Mouse (Mus musculus) retina, adult 2 months (tissue): ENCODE measurements around the gene Pcsk6.
"Not testable (repeated sequence)": the region's sequence is repeated elsewhere in the genome, so short reads cannot be mapped to it uniquely, and the experiment has no call there.

ENCODE experiments used
- DNase-seq: peaks from one replicate; pipeline ENCODE4 v3.0.0-alpha.2; 2012; ENCODE audit warnings: low read depth, low spot score

Pcsk6 gene

GRCm38 (mm10) chr7:65861591-65862472, at the start of gene Pcsk6:
Gene Pcsk6, plus strand, starts transcription at chr7:65861734.
- no peak for DNase-seq

DNA sequence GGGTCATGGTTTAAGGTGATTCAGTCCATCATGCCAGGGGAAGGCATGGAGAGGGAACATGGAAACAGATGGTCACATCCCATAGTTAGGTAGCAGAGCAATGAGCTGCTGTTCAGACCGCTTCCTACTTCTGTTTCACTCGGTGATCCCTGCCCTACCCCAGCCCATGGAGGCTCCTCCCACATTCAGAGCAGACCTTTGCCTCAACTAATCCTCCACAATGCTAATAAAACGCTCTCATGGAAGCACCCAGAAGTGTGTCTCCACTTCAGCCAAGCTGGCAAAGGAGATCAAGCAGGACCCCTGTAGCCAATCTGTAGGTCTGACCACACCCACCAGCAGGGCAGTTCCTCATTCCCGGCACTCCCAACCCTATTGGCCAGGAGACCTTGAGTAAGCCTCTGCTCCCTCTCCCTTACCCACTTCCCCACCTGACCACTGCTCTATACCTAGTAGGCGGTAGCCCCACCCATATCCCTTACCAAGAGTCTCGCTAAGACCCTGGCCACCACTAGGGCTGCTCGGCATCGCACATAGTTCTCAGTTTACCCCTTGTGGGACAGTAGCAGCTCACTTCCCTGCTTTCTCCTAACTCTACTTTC, 47.8 kb upstream of the Pcsk6 start:
- no peak for DNase-seq

GRCm38 (mm10) chr7:65817564-65817963, 44.0 kb upstream of the Pcsk6 start:
- DNase-seq: no peak

DNA sequence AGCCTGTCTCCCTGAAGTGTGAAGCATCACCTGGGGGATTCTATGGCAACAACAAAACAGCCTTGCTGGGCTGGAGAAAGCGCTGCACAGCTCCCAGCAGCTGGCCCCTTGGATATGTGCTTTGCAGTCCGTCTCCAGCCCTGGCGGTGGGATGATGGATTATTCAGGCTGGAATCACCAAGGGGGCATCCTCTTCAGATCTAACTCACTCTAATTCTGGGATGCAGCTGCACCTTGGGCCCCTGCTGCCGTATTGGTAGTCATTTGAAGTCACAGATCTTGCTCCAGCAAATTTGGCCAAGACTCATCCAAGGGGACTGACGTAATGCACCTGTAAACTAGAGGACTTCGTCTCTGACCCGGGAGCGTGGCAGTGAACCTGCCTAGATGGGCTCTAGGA, 41.1 kb upstream of the Pcsk6 start:
- no peak for DNase-seq

DNA sequence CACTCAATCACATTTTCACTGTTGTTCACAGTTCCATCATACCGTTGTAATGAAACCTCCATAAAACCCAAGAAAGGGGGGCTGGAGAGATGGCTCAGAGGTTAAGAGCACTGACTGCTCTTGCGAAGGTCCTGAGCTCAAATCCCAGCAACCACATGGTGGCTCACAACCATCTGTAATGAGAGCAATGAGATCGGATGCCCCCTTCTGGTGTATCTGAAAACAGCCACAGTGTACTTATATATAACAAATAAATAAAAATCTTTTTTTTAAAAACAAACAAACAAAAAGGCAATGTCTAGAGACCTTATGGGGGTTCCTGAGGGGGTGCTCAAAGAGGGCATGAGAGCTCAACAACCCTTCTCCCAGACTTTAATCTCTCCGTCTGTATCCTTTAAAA, 39.6 kb upstream of the Pcsk6 start:
- DNase-seq: not testable (repeated sequence)

DNA sequence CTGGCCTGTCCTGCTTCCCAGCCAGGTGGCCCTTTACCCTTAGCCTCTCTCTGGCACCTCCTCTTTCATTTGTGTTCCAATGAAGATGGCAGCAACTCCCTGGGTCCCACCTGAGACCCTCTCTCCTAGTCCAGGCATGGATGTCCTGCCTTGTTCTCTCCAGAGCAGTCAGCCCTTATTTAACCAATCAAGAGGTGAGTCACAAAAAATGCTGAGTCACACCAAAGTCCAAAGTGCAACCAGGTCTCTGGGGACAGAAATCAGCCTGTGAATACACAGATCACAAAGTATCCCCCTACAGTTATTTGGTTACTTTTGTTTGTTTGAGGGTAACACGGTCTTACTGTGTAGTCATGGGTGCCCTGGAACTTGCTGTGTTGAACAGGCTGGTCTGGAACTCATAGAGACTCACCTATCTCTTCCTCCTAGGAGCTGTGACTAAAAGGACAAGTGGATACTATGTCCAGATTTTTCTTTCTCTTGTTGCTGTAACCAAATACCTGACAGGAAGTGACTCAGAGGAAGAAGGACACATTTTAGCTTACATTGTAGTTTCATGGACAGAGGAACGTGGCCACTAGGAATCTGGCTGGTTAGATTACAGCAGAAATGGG, 38.9 kb upstream of the Pcsk6 start:
- no peak for DNase-seq

DNA sequence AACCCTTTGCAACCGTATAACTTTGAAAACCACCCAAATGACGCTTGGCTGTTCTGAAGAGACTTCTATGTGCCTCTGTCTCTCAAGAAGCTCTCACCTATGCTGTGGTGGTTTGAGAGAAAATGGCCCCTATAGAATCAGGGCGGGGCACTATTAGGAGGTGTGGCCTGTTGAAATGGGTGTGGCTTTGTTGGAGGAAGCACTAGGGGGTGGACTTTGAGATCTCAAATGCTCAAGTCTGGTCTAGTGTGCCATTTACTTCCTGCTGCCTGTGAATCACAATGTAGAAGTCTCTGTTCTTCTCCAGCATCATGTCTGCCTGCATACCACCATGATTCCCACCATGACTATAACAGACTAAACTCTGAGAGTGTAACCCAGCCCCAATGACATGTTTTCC, 21.8 kb upstream of the Pcsk6 start:
- no peak for DNase-seq

DNA sequence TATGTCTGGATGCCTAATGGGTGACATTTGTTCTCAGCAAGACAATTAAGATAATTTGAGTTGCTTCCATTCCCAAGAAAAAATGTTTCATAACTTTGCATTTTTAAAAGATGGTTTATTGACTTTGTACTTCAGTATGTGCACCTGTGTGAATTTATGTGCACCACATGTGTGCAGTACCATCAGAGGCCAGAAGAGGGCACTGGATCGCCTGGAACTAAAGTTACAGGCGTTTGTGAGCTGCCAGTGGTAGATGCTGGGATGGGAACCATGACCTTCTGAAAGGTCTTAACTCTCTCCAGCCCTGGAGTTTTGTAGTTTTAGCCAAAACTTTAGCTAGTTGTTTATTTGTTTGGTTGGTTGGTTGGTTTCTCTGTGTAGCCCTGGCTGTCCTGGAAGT, 18.3 kb upstream of the Pcsk6 start:
- DNase-seq: no peak

DNA sequence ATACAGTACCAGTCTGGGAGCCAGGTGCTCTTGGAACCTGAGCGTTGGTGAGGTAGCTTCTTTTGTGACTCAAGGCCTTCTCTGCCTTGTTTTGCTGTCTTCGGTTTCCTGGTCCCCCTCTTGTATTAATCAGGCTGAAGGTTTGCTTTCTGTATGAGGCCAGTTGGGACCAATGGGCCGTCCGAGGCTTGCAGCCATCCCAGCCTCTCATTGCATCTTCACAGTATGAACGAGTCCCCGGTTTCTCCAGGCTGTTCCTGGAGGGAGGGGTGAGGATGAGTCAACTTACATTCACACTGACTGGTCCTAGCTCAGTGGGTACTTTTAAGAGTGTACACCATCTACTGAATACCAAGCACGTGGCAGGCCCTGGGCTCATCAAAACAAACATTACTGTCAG, 553 bp upstream of the Pcsk6 start:
- no peak for DNase-seq

- no peak for DNase-seq
Measured at GRCm38 (mm10) chr7:65862473-65863176, 1.1 kb downstream of the Pcsk6 start.

DNA sequence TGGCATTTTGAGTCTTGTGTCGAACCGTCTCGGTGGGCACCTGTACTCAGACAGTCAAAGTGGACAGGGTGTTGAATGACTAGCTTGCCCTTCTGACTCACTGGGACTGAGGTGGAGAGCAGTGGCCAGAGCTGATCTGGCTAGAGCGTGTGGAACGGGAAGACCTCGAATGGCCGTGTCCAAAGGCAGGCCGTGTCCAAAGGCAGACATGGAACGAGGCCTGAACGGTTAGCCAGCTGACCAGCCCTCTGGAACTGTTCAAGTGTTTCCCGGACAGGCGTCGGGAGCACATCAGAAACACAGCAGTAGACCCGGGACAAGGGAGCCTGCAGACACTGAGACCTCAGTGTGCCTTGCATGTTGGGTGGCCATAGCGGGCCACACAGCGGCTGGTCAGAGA, 7.6 kb downstream of the Pcsk6 start:
- DNase-seq: no peak

GRCm38 (mm10) chr7:65869794-65870193, 8.3 kb downstream of the Pcsk6 start:
- DNase-seq: no peak

- no peak for DNase-seq
Measured at GRCm38 (mm10) chr7:65870227-65870626, 8.7 kb downstream of the Pcsk6 start.

- DNase-seq: no peak
Measured at GRCm38 (mm10) chr7:65870928-65871580, 9.5 kb downstream of the Pcsk6 start.

- no peak for DNase-seq
Measured at GRCm38 (mm10) chr7:65871851-65872250, 10.3 kb downstream of the Pcsk6 start.

GRCm38 (mm10) chr7:65873176-65873845, 11.8 kb downstream of the Pcsk6 start:
- no peak for DNase-seq

- no peak for DNase-seq
Measured at GRCm38 (mm10) chr7:65873902-65874301, 12.4 kb downstream of the Pcsk6 start.

DNA sequence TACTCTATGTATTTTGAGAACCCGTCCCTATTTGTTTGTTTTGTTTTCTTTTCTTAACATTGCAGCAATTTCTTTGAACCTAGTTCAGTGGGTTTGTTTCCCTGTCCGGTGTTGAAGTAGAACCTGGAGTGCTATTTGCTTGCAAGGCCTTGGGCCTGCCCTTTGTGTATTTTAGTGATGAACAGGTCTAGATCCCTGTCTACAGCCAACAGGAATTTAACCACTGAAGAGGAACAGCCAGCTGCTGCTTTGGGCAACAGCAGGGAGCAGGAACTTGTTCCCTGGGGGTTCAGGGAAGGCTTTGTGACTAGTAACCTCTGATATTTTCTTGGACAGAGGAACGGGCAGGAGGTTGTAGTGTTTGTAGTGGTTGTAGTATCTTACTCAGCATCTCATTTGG, 15.1 kb downstream of the Pcsk6 start:
- DNase-seq: no peak

- DNase-seq: no peak
Measured at GRCm38 (mm10) chr7:65878234-65878633, 16.7 kb downstream of the Pcsk6 start.

GRCm38 (mm10) chr7:65879330-65879729, 17.8 kb downstream of the Pcsk6 start:
- no peak for DNase-seq

DNA sequence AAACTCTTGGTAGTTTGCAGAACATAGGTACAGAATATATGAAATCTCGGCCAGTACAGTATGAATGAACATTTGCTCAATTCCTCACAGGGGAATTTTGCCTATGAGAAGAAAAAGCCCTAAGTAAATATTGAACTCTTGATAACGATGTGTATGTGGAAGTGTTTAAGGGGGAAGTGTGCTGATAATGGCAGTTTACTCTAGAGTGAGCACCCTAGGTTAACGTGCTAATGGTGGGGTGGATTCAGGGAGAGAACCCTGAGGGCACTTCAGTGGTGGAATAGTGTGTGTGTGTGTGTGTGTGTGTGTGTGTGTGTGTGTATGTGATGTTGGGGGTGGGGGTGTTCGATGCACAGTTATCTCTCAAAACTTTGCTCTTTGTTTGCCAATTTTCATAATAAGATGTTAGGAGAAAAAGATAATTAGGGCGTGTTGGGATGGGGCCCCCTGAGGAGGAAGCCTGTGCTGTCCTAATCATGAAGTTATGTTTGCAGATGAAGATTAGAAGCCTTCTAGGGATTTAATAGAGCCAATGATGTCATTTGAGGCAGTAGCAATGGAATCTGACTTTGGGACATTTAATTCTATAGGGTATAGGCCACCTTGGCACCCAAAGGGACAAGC, 19.2 kb downstream of the Pcsk6 start:
- no peak for DNase-seq
